Mouse (Mus musculus) midbrain, embryonic 10.5 days (tissue): ENCODE measurements around the gene Scgb1b7. TPM values are rescaled to one million over a fixed set of nuclear protein-coding genes. Genes with fewer than 3 reads are reported as not detected.
"Not testable (repeated sequence)": the region's sequence is repeated elsewhere in the genome, so short reads cannot be mapped to it uniquely, and the experiment has no call there.

ENCODE experiments used
- DNase-seq: peaks from one replicate; pipeline ENCODE4 v3.0.0-alpha.2; 2017; ENCODE audit warnings: low spot score
- H3K27ac ChIP-seq: fragments of 300-500 bp; sonication (generic); replicated peaks from 2 replicates; pipeline ENCODE4 v1.5.1; 2016; ENCODE audit warnings: mild to moderate bottlenecking
- H3K27me3 ChIP-seq: fragments of 300-500 bp; sonication (generic); 2 replicates; pipeline ENCODE4 v1.6.1; 2016; ENCODE audit warnings: low read depth, mild to moderate bottlenecking; ENCODE audit not compliant: poor library complexity, severe bottlenecking
- H3K36me3 ChIP-seq: fragments of 300-500 bp; sonication (generic); 2 replicates; pipeline ENCODE4 v1.6.1; 2016; ENCODE audit warnings: mild to moderate bottlenecking, moderate library complexity
- H3K4me1 ChIP-seq: fragments of 300-500 bp; sonication (generic); 2 replicates; pipeline ENCODE4 v1.6.1; 2016
- H3K4me3 ChIP-seq: fragments of 300-500 bp; sonication (generic); 2 replicates; pipeline ENCODE4 v1.5.1; 2016; ENCODE audit warnings: mild to moderate bottlenecking, moderate library complexity
- H3K9me3 ChIP-seq: fragments of 300-500 bp; sonication (generic); replicated peaks from 2 replicates; pipeline ENCODE4 v1.6.1; 2016; ENCODE audit warnings: mild to moderate bottlenecking
- WGBS: fragments of 180-500 bp; shearing (Covaris S2); methylation state at CpG from one replicate; pipeline ENCODE4 v1.1.7; 2016; 5-methylcytosine and 5-hydroxymethylcytosine counted together
- polyA plus RNA-seq: library from polyadenylated mRNA; unstranded; fragments of >200 nt; fragmentation: Nextera tagmentation; extraction: Ambion mirVana; gene quantifications from 2 replicates; pipeline ENCODE4 v1.2.1, GENCODE M21; 2016

Scgb1b7 gene
- not detected in 2 replicates for polyA plus RNA-seq

DNA sequence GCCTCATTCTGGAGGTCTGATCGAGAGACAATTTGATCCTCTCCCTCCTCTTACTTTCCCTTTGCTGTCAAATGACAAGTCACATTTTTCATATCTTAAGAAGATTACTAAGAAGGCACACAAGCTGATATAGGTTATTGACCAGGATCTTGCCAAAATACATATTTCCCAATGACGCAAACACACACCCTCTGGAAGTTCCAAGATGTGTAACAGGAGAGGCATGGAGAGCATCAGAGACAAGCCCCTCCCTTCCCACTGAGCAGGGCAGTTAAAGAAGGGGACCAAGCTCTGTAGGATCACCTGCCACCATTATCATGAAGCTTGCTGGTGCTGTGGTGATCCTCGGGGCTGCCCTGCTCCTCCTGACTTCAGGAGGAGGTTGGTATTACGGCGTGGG, at the start of gene Scgb1b7:
Gene Scgb1b7, plus strand, starts transcription at position 301 of the 400 bp plus-strand sequence.
- H3K4me1 ChIP-seq, H3K9me3 ChIP-seq, H3K4me3 ChIP-seq, H3K27ac ChIP-seq, H3K36me3 ChIP-seq, H3K27me3 ChIP-seq, DNase-seq: not testable (repeated sequence)
- 76% methylated on average over 5 of the region's 5 CpGs for whole genome bisulfite sequencing

DNA sequence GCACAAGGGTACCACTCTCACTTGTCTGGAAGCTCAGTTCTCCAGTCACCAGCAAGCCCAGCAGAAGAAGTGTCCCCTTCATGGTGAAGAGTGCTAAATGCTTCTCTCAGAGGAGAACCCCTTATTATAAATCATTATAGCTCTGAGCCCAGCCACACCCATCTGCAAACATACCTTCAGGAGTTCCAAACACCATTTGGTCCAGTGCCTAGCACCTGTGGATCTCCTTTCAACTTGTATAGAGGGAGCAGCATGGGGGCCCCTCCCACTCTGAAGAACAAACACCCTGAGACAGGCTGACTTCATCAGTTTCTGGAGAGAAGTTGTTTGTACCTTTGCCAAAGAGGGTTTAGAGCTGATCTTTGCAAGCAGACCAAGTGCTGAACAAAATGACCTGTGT, 6.8 kb upstream of the Scgb1b7 start, which contains the start of gene Scgb2b7:
Gene Scgb2b7, minus strand, starts transcription at position 101 of the 400 bp plus-strand sequence.
- H3K4me1 ChIP-seq, H3K27me3 ChIP-seq, H3K9me3 ChIP-seq, H3K36me3 ChIP-seq, DNase-seq, H3K27ac ChIP-seq, H3K4me3 ChIP-seq: not testable (repeated sequence)

Other genes with a start within 250 kb of the Scgb1b7 start
- gene Scgb2b7, start 6.9 kb upstream of the Scgb1b7 start, polyA plus RNA-seq: not detected in 2 replicates